Mouse (Mus musculus) fat pad, adult 2 months (tissue): ENCODE results near the gene Cacna1c.

Source experiments
- DNase-seq: peaks from one replicate; pipeline ENCODE4 v3.0.0-alpha.2; 2011; ENCODE audit warnings: low read depth, low spot score; ENCODE audit errors: extremely low read depth

Gene Cacna1c

DNA sequence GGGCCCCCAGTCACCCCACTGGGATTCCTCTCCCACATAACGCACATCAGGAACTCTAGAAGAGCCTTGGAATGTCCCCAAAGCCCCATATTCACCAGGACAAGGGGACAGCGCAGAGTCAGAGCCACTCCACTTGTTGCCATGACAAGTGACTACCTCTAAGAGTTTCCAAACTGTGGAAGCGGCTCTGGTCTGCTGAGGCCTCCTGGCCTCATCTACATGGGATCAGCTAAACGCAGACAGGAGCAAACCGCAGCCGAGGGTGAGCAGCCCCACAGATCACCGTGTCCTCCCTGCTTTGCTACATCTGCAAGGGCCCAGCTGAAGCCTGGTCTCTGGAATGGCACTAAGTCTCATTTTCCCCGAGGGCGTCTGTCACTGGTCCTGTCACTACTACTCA is 93.3 kb downstream of the Cacna1c start:
- no peak for DNase-seq

DNA sequence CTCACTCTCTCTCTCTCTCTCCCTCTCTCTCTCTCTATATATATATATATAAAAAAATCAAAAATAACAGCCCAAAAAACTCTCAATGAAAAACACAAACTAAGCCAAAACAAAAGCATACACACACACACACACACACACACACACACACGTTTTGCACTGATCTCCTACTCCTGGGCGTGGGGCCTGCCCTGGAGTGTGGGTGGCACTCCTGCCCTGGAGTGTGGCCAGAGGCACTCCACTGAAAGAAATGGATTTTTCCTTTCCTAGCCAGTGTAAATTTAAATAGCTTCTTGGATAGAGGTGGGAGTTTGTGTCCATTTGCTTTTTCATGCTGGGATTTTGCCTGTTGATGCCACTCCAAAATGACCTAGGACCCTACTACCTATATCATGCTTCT is 96.9 kb downstream of the Cacna1c start:
- DNase-seq = no peak

DNA sequence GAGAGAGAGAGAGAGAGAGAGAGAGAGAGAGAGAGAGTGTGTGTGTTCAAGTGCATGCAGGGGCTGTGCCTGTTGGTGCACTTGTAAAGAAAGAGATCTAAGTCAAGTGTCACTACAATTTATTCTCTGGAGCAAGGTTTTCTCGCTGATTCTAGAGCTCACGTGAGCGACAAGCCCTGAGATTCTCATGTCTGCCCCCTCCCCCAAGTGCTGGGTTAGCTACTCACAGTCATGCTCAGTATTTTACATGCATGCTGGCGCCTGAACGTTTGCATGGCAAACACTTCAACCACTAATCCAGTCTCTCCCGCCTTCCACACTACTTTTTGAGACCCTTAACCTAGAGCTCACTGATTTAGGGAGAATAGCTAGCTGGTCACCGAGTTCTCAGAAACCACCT is 99.7 kb downstream of the Cacna1c start:
- DNase-seq = no peak

DNA sequence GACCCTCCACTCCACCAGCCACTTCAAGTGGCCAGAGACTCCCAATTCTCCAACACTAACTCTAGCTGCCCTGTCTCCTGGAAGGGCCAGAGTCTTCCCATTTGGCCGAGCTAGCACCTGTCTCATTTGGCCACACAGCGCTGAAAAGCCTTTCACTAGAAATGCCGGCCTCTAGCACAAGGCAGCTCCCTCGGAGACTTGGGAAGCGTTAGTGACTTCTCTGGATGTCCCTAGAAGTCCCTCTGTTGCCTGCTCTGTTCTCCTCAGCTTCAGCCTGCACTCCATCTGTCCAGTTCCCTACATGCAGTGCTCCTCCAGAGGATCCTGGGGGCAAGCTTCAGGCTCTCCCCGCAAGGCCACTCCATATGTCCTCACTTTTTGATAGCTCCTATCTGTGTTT is 101.1 kb downstream of the Cacna1c start:
- no peak for DNase-seq

DNA sequence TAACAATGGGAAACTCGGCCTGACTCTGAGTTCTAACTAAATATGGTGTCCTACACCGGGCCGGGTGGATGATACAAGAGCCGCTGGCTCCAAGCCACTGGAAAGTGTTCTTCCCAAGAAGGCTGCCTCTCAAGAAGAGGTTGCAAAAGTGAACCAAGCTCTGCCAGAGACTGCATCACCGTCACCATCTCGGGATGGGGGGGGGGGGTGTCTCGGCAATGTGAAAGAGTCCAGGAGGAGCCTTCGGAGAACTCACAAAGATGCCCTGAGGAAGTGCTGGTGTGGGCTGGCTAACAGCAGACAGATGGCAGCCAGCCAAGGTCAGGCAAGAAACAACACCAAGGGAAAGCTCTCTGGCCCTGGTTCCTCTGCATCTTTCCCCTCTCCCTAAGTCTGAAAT is 107.0 kb downstream of the Cacna1c start:
- DNase-seq = no peak

DNA sequence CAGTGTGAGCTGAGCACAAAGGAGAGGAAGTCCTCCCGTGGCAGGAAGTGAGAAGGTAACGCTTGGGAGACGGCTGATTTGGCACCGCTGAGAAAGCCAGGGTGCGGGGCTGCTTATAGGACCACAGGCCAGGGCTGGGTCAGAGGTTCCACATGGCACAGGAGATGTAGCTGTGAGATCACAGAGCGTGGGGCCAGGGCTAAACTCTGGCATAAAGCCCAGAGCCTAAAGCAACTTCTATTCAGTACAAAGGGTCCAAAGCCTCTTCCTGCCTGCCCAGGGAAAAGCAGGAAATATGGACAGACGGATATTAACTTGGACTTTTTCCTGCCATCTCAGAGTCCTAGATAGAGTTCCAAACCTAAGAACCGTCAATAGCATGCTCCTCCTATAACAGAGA is 107.8 kb downstream of the Cacna1c start:
- no peak for DNase-seq

DNA sequence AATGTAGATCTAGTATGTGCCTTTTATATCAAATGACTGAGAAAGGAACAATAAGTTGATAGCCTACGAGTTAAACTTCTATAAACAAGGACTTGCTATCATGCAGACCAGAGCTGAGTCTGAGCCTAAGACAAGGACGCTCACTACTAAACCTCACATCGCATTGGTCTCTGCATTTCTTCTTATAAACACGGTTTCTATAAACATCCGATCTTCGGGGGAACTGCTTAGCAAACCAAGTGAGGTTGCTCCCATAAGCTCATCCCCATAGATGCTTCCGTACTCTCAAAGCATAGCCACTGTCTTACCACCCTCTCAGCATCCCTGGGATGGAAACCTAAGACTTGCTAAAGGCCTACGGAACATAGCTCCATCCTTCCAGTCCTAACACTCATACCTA is 108.3 kb downstream of the Cacna1c start:
- DNase-seq = no peak

DNA sequence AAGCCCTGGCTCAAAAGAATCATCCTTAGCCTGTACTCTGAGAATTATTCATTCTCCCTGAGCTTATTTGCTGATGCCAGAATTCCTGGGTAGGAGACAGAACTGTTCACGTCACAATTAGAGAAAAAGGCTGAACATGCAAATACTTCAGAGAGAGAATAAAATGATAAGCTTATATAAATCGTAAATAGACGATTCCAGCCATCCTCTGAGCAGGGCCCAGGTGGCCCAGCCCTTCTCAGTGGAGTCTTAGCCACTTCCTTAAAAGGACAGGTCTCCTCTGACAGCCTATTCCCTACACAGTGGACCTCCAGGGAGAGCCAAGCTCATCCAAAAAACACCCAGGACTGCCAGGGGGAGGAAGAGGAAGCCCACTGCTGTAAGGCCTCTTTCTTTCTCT is 110.4 kb downstream of the Cacna1c start:
- no peak for DNase-seq

DNA sequence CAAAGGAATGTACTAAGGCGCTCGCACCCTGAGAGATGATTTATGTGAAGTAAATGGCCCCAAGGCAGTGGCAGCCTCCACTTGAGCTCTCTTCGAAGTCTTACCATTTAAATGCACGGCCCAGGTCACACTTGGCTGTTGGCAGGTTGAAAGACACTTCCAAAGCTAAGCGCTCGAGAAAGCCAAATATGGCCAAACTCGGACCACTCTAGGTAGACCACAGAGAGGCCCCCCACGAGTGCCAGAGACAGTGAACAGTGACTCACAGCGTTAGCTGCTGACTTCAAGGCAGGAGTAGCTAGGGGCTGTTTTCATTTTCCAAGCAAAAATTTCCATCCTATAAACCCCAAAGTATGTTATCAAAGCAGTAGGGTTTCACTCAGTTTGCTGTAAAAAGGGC is 111.7 kb downstream of the Cacna1c start:
- DNase-seq = no peak

DNA sequence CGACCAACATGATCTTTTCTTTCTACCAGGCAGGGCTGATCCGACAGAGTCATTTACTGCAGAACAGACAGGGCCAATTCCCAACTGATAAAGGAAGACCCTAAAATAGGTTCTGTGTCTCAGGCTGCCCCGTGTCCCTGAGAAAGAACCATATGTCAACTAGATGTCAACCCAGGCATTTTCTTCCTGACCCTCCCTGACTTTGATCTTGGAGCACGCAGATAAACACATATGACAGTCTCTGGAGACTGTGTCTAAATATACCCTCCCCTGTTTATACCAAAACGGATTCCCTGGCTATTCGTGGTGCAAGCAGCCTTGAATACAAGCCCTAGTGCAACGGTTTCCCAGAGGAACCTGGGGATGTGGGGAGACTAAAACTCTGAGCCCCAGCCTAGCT is 112.7 kb downstream of the Cacna1c start:
- DNase-seq = no peak

DNA sequence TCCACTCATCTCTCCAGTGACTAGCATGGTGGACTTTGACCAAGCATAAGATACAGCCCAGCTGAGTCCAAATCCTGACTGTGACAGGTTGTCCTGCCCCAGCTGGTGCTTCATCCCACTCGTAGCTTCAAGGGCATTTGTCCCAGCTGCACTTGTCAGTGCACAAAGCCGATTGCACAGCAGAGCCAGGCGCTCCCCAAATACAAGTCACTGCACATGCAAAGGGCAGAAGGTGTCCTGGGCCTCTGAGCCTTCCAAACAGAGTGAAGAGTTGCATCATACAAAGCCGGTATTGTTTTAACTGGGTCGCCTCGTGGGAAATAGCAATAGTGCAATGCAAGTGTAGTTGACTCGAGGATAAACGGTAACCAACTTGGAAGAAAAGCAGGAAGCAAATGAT is 113.6 kb downstream of the Cacna1c start:
- DNase-seq = peak; percentile 73

DNA sequence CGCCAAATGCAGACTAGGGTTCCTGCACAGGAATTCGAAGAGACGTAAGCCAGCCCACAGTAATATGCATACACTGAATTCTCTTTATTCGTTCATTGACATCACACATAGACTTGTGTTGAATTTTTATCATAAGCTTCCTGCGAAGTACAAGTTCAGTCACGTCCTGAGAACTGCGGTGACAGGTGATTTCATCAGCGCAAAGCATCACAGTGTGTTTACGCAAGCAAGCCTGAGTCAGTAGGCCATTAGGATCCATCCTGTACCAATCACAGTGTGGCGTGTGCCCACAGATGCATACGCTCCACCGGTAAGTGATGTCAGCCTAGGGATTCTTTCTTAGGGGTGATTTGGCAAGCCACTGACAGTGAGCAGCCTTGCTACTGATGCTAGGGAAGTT is 114.6 kb downstream of the Cacna1c start:
- DNase-seq = peak; percentile 70

DNA sequence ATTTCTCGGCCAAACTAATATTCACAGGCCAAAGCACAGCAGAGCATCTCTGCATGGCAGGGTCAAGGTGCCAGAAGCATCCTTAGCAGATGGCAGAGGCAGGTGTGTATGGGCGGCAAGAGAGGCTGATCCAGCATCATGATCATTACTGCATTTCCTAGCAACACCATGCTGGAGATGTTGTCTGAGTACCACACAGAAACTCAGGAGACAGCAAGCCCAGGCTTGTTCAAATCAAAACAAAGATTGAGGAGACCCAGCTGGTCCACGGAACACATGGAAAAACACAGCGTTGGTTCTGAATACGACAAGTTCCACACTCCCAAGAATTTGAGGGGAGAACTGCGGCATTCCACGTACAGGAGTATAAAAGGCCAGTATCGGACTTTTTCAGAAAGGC is 116.6 kb downstream of the Cacna1c start:
- DNase-seq = no peak

DNA sequence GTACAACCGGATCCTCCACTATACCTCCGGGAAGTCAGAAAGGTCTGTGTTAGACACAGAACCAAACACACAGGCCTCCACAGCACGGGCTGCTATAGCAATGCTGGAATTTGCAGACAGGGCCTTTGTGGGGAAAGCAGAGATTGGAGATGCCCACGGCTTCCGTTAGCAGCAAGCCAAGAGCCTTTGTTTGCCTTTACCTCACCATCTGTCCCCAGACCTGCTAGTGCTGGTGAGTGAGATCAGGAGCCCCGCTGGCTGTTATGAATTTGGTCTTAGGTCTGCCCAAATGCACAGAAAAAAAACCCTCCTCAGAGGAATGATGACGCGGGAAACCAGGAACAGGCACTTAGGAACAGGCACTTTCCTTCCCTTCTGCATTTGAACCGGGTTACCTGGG is 117.3 kb downstream of the Cacna1c start:
- DNase-seq = no peak

DNA sequence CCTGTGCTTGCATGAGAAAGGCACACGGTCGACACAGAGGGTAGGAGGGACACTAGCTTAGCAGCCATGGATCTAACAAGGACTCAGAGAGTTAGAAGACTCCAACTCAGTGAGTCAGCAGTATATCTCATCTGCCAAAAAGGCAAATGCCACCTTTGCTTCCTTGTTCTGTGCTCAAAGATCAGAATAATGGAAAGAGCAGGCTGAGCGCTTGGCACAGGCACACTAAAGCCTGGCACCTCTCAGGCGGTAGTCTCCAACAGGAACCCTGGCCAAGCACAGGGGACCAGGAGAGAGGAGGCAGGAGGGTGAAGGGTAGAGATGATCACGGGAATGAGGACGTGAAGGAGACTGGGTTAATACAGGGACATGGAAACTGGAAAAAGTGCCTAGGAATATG is 119.0 kb downstream of the Cacna1c start:
- DNase-seq = no peak

DNA sequence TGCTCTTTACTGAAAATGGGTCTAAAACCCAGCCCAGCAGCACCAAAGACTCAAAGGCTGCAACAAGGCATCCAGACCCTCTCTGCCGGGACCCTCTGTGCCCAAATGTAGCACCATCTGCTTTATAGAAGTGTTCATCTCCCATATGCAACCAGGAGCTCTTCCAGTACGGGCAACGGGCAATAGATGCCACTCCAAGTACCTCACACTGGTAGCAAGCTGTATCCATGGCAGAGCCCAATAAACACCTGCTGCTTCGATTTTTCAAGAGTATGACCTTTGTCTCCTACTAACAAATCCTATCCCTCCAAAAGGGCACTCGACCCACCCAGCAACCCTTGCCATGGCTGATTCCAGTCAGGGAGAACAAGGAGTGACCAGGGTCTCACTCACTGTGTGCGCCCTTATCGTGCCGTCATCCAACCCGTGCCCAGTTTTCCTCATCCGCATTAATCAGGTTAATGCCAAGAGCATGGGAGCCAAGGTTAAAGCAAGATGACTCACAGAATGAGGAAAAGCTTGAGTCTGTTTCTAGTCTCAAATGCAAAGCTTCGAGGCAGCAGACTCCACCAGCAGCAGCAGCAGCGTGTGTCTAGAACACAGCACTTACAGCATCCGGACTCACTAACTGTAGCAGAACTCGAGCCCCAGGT is 122.7 kb downstream of the Cacna1c start:
- no peak for DNase-seq

DNA sequence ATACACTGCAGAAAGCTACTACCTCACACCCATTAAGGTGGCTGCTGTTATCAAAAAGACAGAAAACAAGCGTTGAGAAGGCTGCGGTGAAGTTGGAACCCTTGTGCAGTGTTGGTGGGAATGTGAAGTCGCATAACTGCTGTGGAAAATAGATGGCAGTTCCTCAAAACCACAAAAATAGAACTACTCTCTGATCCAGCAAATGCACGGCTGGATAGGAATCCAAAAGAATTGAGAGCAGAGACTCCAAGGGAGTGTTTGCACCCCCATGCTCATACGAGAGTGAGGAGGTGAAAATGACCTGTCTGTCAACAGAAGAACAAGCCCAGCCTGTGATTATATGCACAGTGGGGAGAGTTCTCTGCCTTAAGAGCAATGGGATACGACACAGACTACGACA is 123.4 kb downstream of the Cacna1c start:
- DNase-seq = no peak

DNA sequence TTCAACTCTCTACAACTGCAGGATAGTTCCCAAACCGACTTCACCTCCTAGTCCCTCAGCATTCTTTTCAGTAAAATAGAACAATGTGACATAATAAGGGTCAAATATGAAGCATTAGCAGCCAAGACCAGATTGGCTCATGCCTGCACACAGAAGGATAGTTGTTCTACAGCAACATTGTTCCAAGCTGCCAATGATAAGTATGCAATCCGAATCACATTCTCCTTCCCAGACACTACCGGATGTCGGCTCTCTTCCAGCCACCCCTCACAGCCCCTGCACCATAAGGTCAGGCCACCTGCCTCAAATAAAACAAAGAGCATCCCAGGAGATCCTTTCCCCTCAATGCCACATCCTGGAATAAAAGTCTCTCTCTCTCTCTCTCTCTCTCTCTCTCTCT is 125.4 kb downstream of the Cacna1c start:
- no peak for DNase-seq

DNA sequence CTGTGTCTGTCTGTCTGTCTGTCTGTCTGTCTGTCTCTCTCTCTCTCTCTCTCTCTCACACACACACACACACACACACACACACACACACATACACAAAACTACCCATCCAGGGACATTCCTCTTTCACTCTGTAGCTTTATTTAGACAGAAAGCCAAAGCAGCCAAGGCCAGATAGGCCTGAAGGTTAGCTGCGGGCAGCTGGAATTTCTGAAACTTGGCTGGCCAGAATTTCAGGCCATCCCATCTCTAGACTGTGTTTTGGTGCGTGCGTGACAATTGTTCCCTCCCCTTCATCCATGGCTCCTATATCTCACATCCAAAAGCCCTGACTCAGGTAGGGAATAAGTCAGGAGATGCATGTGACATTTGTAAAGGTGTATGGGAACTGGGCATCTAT is 125.9 kb downstream of the Cacna1c start:
- no peak for DNase-seq

DNA sequence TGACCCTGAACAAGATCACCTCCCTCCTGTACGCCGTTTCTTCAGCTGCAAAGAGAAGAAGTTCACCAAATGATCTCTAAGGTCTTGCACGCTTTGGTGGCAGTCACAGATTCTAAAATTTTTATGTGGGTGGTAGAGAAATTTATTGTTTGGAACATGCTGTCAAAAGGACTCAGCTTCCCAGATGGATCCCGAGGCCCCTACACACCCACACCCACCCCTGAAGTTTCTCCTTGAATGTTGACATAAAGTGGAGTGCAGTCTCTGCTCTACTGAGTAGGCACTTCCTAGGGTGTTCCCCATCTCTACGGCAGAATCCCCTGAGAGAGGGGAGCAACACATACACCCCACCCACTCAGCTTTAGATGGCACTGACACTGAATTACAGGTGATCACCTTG is 127.1 kb downstream of the Cacna1c start:
- no peak for DNase-seq

DNA sequence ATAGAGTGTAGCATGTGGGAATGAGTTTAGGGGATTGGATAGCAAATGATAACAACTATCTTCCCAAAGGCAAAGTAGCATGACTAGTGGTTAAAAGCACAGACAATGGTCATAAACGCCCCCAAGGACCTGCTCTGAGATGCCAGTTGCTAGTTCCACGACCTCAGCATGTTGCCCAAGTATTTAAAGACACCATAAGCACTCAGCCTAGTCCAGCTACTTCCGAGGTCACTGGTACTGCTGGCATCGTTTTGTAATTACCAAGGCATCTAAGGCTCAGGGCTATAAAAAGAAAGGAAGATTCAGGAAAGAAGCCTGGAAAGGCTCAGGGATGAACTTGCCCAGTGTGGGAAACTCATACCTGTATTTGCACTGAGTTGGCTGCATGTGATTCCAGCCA is 127.6 kb downstream of the Cacna1c start:
- DNase-seq = no peak

DNA sequence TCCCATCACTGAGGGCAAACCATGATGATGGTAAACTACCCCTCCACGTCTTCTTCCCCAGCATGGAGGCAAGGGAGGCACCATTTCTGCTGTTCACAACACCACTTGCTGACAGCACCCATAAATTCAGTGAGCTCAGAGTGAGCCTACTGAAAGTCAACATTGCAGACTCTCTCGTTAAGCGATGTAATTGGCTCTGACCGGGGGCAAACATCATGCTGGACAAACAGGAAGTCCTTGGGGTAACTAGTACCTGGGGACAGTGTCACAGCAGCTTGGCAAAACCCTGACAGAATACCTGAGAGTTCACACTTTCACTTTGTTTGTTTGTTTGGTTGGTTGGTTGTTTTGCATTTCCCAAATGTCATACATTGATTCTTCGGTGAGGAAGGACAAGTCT is 131.3 kb downstream of the Cacna1c start:
- no peak for DNase-seq

DNA sequence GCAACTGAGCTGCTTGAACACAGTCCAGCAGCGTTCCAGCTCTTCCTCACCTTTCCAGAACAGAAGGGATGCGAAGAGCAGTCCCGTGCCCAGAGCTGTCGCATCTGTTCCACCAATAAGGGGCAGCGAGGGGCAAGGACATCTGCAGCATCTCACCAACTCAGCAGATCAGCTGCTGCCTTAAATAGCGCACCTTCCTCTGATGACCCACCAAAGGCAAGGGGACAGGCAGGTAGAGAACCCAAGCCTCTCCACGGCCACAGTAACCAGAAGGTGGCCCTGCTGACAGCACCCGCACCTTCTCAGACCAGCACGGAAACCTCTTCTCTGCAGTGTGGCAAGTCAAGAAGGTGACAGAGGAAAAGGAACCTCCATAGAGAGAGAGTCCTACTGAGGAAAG is 131.8 kb downstream of the Cacna1c start:
- DNase-seq = no peak

DNA sequence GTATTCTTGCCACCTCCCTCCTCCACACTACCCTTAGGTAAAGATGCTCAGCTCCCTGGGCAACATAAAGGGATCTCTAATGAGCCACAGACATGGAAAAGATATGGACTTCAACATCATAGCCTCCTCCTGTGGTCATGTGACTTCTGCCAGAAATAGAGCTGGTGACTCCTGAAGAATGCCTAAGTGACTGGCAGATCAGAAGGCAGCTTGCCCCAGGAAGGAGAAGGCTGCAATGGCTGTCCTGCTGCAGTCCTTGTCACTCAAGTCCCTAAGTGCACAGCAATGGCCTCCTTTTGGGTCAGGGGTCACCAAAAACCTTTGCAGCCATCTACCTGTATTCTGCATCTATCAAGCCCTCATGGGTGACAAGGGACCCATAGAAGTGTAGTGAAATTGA is 133.5 kb downstream of the Cacna1c start:
- DNase-seq = no peak
